In the genomic region with DNA sequence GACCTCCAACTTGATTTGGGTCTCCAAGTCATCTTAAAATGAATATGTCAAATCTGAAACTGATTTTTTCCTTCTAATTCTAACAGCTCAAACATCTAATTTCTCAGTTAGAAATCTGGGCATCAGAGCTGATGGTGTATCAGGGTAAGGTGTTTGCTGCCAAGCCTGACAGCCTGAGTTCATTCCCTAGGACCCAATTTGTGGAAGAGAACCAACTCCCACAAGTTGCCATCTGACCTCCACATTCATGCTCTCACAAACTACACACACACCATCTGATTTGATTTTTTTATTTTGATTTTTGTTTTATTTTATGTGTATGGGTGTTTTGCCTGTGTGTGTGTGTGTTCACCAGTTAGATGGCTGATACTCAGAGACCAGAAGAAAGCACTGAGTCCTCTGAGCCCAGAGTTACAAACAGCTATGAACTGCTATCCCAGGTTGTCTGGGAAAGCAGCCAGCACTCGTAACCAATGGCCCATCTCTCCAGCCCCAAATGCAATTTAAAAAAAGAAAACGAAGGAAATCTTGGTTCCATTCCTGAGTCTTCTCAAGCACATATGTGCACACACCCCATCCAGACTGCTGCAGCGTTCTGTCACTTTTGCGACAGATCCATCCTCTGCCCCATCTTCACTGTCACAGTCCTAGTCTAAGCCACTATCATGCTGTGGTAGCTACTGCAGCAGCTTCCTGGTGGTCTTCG, we compare ENCODE assay signal across 14 mouse cellular contexts. TPM values are rescaled to one million over a fixed set of nuclear protein-coding genes. Genes with fewer than 3 reads are reported as not detected.
DNase-seq lines count a peak whose midpoint lies in the region; ATAC-seq and TF ChIP-seq lines count a peak whose summit lies in the region.
"Had no signal": no experiment of that assay in that cellular context is flagged by ENCODE, and none has a peak within 500 bp of the region (broad histone marks: within the 10 kb centered on the region; RNA-seq: fewer than 3 reads in every experiment).

No protein-coding gene starts in this region.

- no peaks in the 10 kb centered on the region for H3K27me3 ChIP-seq in forebrain, postnatal 0 days (ENCODE audit: insufficient read depth, low read length)
- H3K27me3 ChIP-seq in forebrain, embryonic 13.5 days, result no peaks in the 10 kb centered on the region
- H3K27me3 ChIP-seq in kidney, embryonic 16.5 days (ENCODE audit: insufficient read depth, low read length), result no peaks in the 10 kb centered on the region
- H3K27me3 ChIP-seq: liver, embryonic 13.5 days; neural tube, embryonic 13.5 days had no signal

- peak overlapping the region; percentile 41 for H3K27ac ChIP-seq in forebrain, postnatal 0 days (ENCODE audit: low read depth, low read length)
- no peak overlapping the region; the same call in 1 of the 2 replicates for H3K27ac ChIP-seq in forebrain, embryonic 13.5 days
- no peak overlapping the region for H3K27ac ChIP-seq in kidney, embryonic 16.5 days (ENCODE audit: low read length)
- H3K27ac ChIP-seq: liver, embryonic 13.5 days; neural tube, embryonic 13.5 days had no signal

- DNase-seq in forebrain, postnatal 0 days, result peak; percentile 53
- peak; percentile 16 for DNase-seq in left cerebral cortex, postnatal 4 days
- no peak for DNase-seq in left cerebral cortex, postnatal 36 days (ENCODE audit: low spot score in 2 of 2)
- DNase-seq in brain, adult 2 months (ENCODE audit: low read depth, low spot score), result peak; percentile 81
- peak; percentile 68 for DNase-seq in cerebellum, adult 9-11 months
- no peak for DNase-seq in ovary, postnatal 14 days (ENCODE audit: low spot score)
- DNase-seq: kidney, postnatal 14 days; liver, embryonic 13.5 days; lung, postnatal 36 days; midbrain, embryonic 14.5 days had no signal

- ATAC-seq in forebrain, postnatal 0 days, result peak; percentile 71
- ATAC-seq in forebrain, embryonic 13.5 days, result no peak
- no peak for ATAC-seq in kidney, embryonic 16.5 days (ENCODE audit: low FRiP score, low TSS enrichment)
- ATAC-seq: inflammation-experienced regulatory T-cells, adult 6 months had no signal

- H3K4me3 ChIP-seq in forebrain, postnatal 0 days (ENCODE audit: low read depth, low read length), result no peak overlapping the region
- no peak overlapping the region for H3K4me3 ChIP-seq in forebrain, embryonic 13.5 days
- H3K4me3 ChIP-seq in kidney, embryonic 16.5 days (ENCODE audit: low read length), result no peak overlapping the region
- H3K4me3 ChIP-seq: liver, embryonic 13.5 days; neural tube, embryonic 13.5 days had no signal

- H3K36me3 ChIP-seq in forebrain, postnatal 0 days (ENCODE audit: insufficient read depth), result no peaks in the 10 kb centered on the region
- no peaks in the 10 kb centered on the region for H3K36me3 ChIP-seq in forebrain, embryonic 13.5 days (ENCODE audit: poor library complexity, severe bottlenecking)
- no peaks in the 10 kb centered on the region for H3K36me3 ChIP-seq in kidney, embryonic 16.5 days (ENCODE audit: insufficient read depth, low read length)
- H3K36me3 ChIP-seq: liver, embryonic 13.5 days; neural tube, embryonic 13.5 days had no signal

- no peak overlapping the region for H3K9ac ChIP-seq in forebrain, postnatal 0 days
- H3K9ac ChIP-seq in forebrain, embryonic 13.5 days, result no peak overlapping the region
- H3K9ac ChIP-seq in kidney, embryonic 16.5 days (replicated peaks; ENCODE audit: low read length), result no peak overlapping the region
- H3K9ac ChIP-seq: liver, embryonic 13.5 days; neural tube, embryonic 13.5 days had no signal

- 60% methylated on average over 5 of the region's 5 CpGs for WGBS in forebrain, postnatal 0 days
- 86% methylated on average over 5 of the region's 5 CpGs for WGBS in forebrain, embryonic 13.5 days
- WGBS in kidney, embryonic 16.5 days, result 81% methylated on average over 5 of the region's 5 CpGs

- H3K4me2 ChIP-seq in forebrain, postnatal 0 days (ENCODE audit: low read depth), result no peak overlapping the region
- no peak overlapping the region for H3K4me2 ChIP-seq in forebrain, embryonic 13.5 days
- H3K4me2 ChIP-seq in kidney, embryonic 16.5 days (replicated peaks; ENCODE audit: low read depth, low read length), result no peak overlapping the region
- H3K4me2 ChIP-seq: liver, embryonic 13.5 days; neural tube, embryonic 13.5 days had no signal

- H3K4me1 ChIP-seq in forebrain, postnatal 0 days (ENCODE audit: insufficient read depth), result no peaks in the 10 kb centered on the region
- H3K4me1 ChIP-seq in forebrain, embryonic 13.5 days, result no peaks in the 10 kb centered on the region
- H3K4me1 ChIP-seq in kidney, embryonic 16.5 days (ENCODE audit: insufficient read depth, low read length), result no peaks in the 10 kb centered on the region
- H3K4me1 ChIP-seq: liver, embryonic 13.5 days; neural tube, embryonic 13.5 days had no signal

- intact Hi-C loops in left cerebral cortex, postnatal 4 days (cut with DNase I), result no loop called here
- intact Hi-C loops in left cerebral cortex, postnatal 36 days (cut with DNase I), result no loop called here

- no peak for TF ChIP-seq CTCF in forebrain, postnatal 0 days (IDR thresholded peaks at IDR 0.05; ENCODE audit: low read depth)

- no peaks in the 10 kb centered on the region for H3K9me3 ChIP-seq in forebrain, postnatal 0 days (ENCODE audit: low read length)
- H3K9me3 ChIP-seq in forebrain, embryonic 13.5 days (replicated peaks), result no peaks in the 10 kb centered on the region
- no peaks in the 10 kb centered on the region for H3K9me3 ChIP-seq in kidney, embryonic 16.5 days (ENCODE audit: low read length)
- H3K9me3 ChIP-seq: liver, embryonic 13.5 days; neural tube, embryonic 13.5 days had no signal

RNA-seq across cellular contexts. Expression of a gene that starts 17.6 kb away (rescaled TPM):
- total RNA-seq in forebrain, postnatal 0 days (2014; rRNA removed), result 49.5 and 64.7 TPM in 2 replicates
- 58.2 and 74.1 TPM in 2 replicates for polyA plus RNA-seq in forebrain, postnatal 0 days (2015; fragmentation: Nextera tagmentation; extraction: Ambion mirVana)
- polyA plus RNA-seq in forebrain, embryonic 13.5 days (2015; fragmentation: Nextera tagmentation; extraction: Ambion mirVana), result 72.3 and 80.2 TPM in 2 replicates
- 10 to 100 TPM; 81.6 to 83.9 TPM for total RNA-seq in left cerebral cortex, postnatal 4 days (2021)
- total RNA-seq in left cerebral cortex, postnatal 36 days (2021), result 10 to 100 TPM; 65.0 to 69.7 TPM
- polyA plus RNA-seq in kidney, embryonic 16.5 days (2015; fragmentation: Nextera tagmentation; extraction: Ambion mirVana), result 59.7 and 69.6 TPM in 2 replicates

RNA-seq across cellular contexts. Expression of a gene that starts 18.1 kb away (rescaled TPM):
- 7.7 TPM in 2 replicates for total RNA-seq in forebrain, postnatal 0 days (2014; rRNA removed)
- 2.6 and 4.1 TPM in 2 replicates for polyA plus RNA-seq in forebrain, postnatal 0 days (2015; fragmentation: Nextera tagmentation; extraction: Ambion mirVana)
- polyA plus RNA-seq in forebrain, embryonic 13.5 days (2015; fragmentation: Nextera tagmentation; extraction: Ambion mirVana), result 2.9 and 3.3 TPM in 2 replicates
- 10 to 100 TPM; 17.7 to 18.6 TPM for total RNA-seq in left cerebral cortex, postnatal 4 days (2021)
- 10 to 100 TPM; 28.2 to 40.5 TPM for total RNA-seq in left cerebral cortex, postnatal 36 days (2021)
- polyA plus RNA-seq in kidney, embryonic 16.5 days (2015; fragmentation: Nextera tagmentation; extraction: Ambion mirVana), result 14.0 and 16.9 TPM in 2 replicates

Comparison
In these comparisons a context has a peak if more than half of its experiments do, and no peak if none do; other contexts are left out.
1. DNase-seq: peak in forebrain, postnatal 0 days (single experiment), left cerebral cortex, postnatal 4 days (single experiment), brain, adult 2 months (single experiment) and cerebellum, adult 9-11 months (single experiment); none in left cerebral cortex, postnatal 36 days (0 of 2) and ovary, postnatal 14 days (single experiment).